11 mouse cellular contexts compared by ENCODE assay signal in the genomic region with DNA sequence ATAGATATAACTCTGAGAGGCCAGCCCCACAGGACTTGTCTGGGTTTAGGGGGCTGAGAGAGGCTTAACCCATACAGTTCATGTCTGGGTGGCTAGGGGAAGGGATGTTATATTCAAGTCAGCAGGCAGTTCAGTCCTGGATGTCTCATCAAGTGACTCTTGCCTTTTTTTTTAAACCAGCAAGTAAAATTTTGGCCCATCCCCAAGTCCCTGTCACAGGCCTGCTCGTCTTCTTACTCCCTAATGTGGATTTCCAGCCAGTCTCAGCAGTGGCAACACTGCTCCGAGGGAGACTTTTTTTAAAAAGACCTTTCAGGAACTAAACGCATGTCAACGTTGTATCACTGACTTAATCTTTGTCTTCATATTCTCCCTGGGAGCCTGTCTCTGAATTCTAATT. TPM values are rescaled to one million over a fixed set of nuclear protein-coding genes. Genes with fewer than 3 reads are reported as not detected.
DNase-seq lines count a peak whose midpoint lies in the region; ATAC-seq and TF ChIP-seq lines count a peak whose summit lies in the region.
"Had no signal": no experiment of that assay in that cellular context is flagged by ENCODE, and none has a peak within 500 bp of the region (broad histone marks: within the 10 kb centered on the region; RNA-seq: fewer than 3 reads in every experiment).

No protein-coding gene starts in this region.

- no peak for TF ChIP-seq CTCF in heart, postnatal 0 days (IDR thresholded peaks at IDR 0.05; ENCODE audit: low read depth)
- no peak for TF ChIP-seq CTCF in cortical plate, adult 2 months (IDR thresholded peaks at IDR 0.05; ENCODE audit: extremely low read depth, insufficient read depth, low read length)

- H3K4me3 ChIP-seq in heart, postnatal 0 days (ENCODE audit: low read depth, low read length) = no peak overlapping the region
- no peak overlapping the region for H3K4me3 ChIP-seq in heart, embryonic 11.5 days (ENCODE audit: low read depth, low read length)
- peak overlapping the region; percentile 98; the same call in 1 of the 2 replicates for H3K4me3 ChIP-seq in cortical plate, adult 2 months (ENCODE audit: insufficient read depth, low read length)
- peak overlapping the region; percentile 97 for H3K4me3 ChIP-seq in hindbrain, embryonic 16.5 days (ENCODE audit: low read length)
- H3K4me3 ChIP-seq: limb, embryonic 15.5 days had no signal

- no peaks in the 10 kb centered on the region for H3K27me3 ChIP-seq in heart, postnatal 0 days (ENCODE audit: control insufficient read depth, insufficient read depth, low read length)
- no peaks in the 10 kb centered on the region; the same call in none of the 2 replicates for H3K27me3 ChIP-seq in heart, embryonic 11.5 days (ENCODE audit: control insufficient read depth, insufficient read depth, low read length)
- H3K27me3 ChIP-seq in hindbrain, embryonic 16.5 days (replicated peaks; ENCODE audit: control insufficient read depth, insufficient read depth, low read length) = no peaks in the 10 kb centered on the region; the same call in 1 of the 2 replicates

- H3K9me3 ChIP-seq in heart, postnatal 0 days (replicated peaks; ENCODE audit: control insufficient read depth, low read length) = no peaks in the 10 kb centered on the region
- H3K9me3 ChIP-seq in heart, embryonic 11.5 days (replicated peaks; ENCODE audit: control insufficient read depth, low read length) = no peaks in the 10 kb centered on the region
- no peaks in the 10 kb centered on the region for H3K9me3 ChIP-seq in hindbrain, embryonic 16.5 days (ENCODE audit: control insufficient read depth, low read length)
- H3K9me3 ChIP-seq: limb, embryonic 15.5 days had no signal

- no peak for ATAC-seq in heart, postnatal 0 days (ENCODE audit: insufficient read depth, low read depth)
- ATAC-seq in heart, embryonic 11.5 days (replicated peaks; ENCODE audit: insufficient number of reproducible peaks, low FRiP score, low TSS enrichment) = no peak
- no peak for ATAC-seq in hindbrain, embryonic 16.5 days

- H3K4me1 ChIP-seq in heart, postnatal 0 days (ENCODE audit: control insufficient read depth, insufficient read depth) = peaks cover 81% of the 10 kb centered on the region
- peaks cover 43% of the 10 kb centered on the region for H3K4me1 ChIP-seq in heart, embryonic 11.5 days (ENCODE audit: control insufficient read depth, insufficient read depth, low read length)
- H3K4me1 ChIP-seq in cortical plate, adult 2 months (ENCODE audit: control insufficient read depth, insufficient read depth, low read length) = peaks cover 22% of the 10 kb centered on the region
- H3K4me1 ChIP-seq in hindbrain, embryonic 16.5 days (ENCODE audit: control insufficient read depth, insufficient read depth, low read depth, low read length) = peaks cover 61% of the 10 kb centered on the region

- 41% methylated on average over 4 of the region's 4 CpGs for WGBS in heart, postnatal 0 days
- 55% methylated on average over 4 of the region's 4 CpGs for WGBS in heart, embryonic 11.5 days (ENCODE audit: insufficient replicate concordance)
- WGBS in hindbrain, embryonic 16.5 days = 17% methylated on average over 4 of the region's 4 CpGs

- no peak overlapping the region for H3K27ac ChIP-seq in heart, postnatal 0 days (ENCODE audit: low read depth)
- no peak overlapping the region for H3K27ac ChIP-seq in heart, embryonic 11.5 days (ENCODE audit: low read depth, low read length)
- H3K27ac ChIP-seq in cortical plate, adult 2 months (ENCODE audit: insufficient read depth, low read length) = no peak overlapping the region
- H3K27ac ChIP-seq in hindbrain, embryonic 16.5 days (ENCODE audit: low read depth, low read length) = no peak overlapping the region
- H3K27ac ChIP-seq: limb, embryonic 15.5 days had no signal

- H3K36me3 ChIP-seq in heart, postnatal 0 days (replicated peaks; ENCODE audit: control insufficient read depth, insufficient read depth, low read length) = no peaks in the 10 kb centered on the region
- H3K36me3 ChIP-seq in heart, embryonic 11.5 days (ENCODE audit: control insufficient read depth, insufficient read depth, low read length) = no peaks in the 10 kb centered on the region
- no peaks in the 10 kb centered on the region for H3K36me3 ChIP-seq in hindbrain, embryonic 16.5 days (ENCODE audit: control insufficient read depth, insufficient read depth, low read length)
- H3K36me3 ChIP-seq: limb, embryonic 15.5 days had no signal

- no peak for DNase-seq in heart, postnatal 0 days (ENCODE audit: low spot score)
- peak; percentile 40 for DNase-seq in NIH3T3 (ENCODE audit: low read depth)
- no peak for DNase-seq in urinary bladder, postnatal 4 days (ENCODE audit: low spot score in 2 of 2)
- DNase-seq in T-cell, adult 2 months (ENCODE audit: low spot score) = no peak
- no peak for DNase-seq in yolk sac, embryonic 10.5 days (ENCODE audit: low spot score)
- DNase-seq: right cerebral cortex, postnatal 4 days; thymus, postnatal 25 days had no signal

- no peak for TF ChIP-seq EP300 in heart, postnatal 0 days (IDR thresholded peaks at IDR 0.05; ENCODE audit: low read depth)

- H3K4me2 ChIP-seq in heart, postnatal 0 days (ENCODE audit: low read depth, low read length) = no peak overlapping the region
- H3K4me2 ChIP-seq in heart, embryonic 11.5 days = no peak overlapping the region
- peak overlapping the region; percentile 90 for H3K4me2 ChIP-seq in hindbrain, embryonic 16.5 days (ENCODE audit: low read length)
- H3K4me2 ChIP-seq: limb, embryonic 15.5 days had no signal

- H3K9ac ChIP-seq in heart, postnatal 0 days (replicated peaks; ENCODE audit: low read depth, low read length) = 0 out of 2 replicates have a peak overlapping the region, but pooled peaks have one; percentile 8
- H3K9ac ChIP-seq in heart, embryonic 11.5 days (ENCODE audit: low read depth, low read length) = no peak overlapping the region
- H3K9ac ChIP-seq in hindbrain, embryonic 16.5 days (ENCODE audit: low read depth, low read length) = peak overlapping the region; percentile 39
- H3K9ac ChIP-seq: limb, embryonic 15.5 days had no signal

- TF ChIP-seq POLR2A in cortical plate, adult 2 months (IDR thresholded peaks at IDR 0.05; ENCODE audit: extremely low read depth, insufficient read depth, low read length) = no peak

RNA-seq across cellular contexts. Expression of gene Plxna2, which starts 7.0 kb away (rescaled TPM):
- total RNA-seq in heart, postnatal 0 days (2014; rRNA removed; ENCODE audit: low replicate concordance) = 14.3 and 14.4 TPM in 2 replicates
- polyA plus RNA-seq in heart, postnatal 0 days (2015; fragmentation: Nextera tagmentation; extraction: Ambion mirVana) = 3.5 and 4.0 TPM in 2 replicates
- polyA plus RNA-seq in heart, embryonic 11.5 days (2014; fragmentation: Nextera tagmentation; extraction: Ambion mirVana) = 6.4 and 6.7 TPM in 2 replicates
- 34.7 and 36.7 TPM in 2 replicates for polyA plus RNA-seq in cortical plate, adult 2 months (2012; rRNA removed)
- 24.2 and 28.3 TPM in 2 replicates for polyA plus RNA-seq in hindbrain, embryonic 16.5 days (2015; fragmentation: Nextera tagmentation; extraction: Ambion mirVana)

Comparison
In these comparisons a context has a peak if more than half of its experiments do, and no peak if none do; other contexts are left out.
1. H3K4me3 ChIP-seq: peak in cortical plate, adult 2 months (single experiment) and hindbrain, embryonic 16.5 days (single experiment); none in heart, postnatal 0 days (single experiment) and heart, embryonic 11.5 days (single experiment).